Mouse (Mus musculus): ENCODE measurements around the gene Saa3. TPM values are rescaled to one million over a fixed set of nuclear protein-coding genes. Genes with fewer than 3 reads are reported as not detected.
"Not testable (repeated sequence)": the region's sequence is repeated elsewhere in the genome, so short reads cannot be mapped to it uniquely, and the experiment has no call there.

Saa3 gene
- total RNA-seq (2021) = not detected
- long read RNA-seq, experiment 1 = 0 reads
- long read RNA-seq, experiment 2 = 0 reads

DNA sequence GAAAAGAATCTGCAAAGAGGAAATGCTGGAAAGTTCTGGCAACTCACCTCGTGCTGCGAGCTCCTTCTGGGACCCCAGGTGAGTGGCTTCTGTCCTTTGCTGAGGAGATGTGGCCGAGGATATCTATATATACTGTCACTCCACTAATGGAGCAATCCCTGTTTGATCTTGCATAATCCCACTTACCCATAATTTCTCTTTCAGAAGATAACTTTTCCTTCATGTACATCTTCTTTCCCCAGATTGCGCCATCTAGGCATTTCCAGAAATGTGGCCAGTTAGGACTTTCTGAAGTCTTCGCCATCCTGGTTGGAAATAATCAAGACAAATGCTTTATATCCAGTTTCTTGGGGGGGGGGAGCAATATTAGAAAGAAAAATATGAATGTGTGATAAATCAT, at the start of gene Saa3:
Saa3 (minus strand) TSS at position 101 of the 400 bp plus-strand sequence.
- TF ChIP-seq CTCF (IDR thresholded peaks at IDR 0.05) = no peak
- H3K27ac ChIP-seq = no peak within 1 kb of the TSS
- no peak for DNase-seq (ENCODE audit: extremely low spot score in 1 of 2, low spot score in 2 of 2)
- intact Hi-C loops (cut with DNase I) = loop anchor here (2.0 kb wide), 1 partner anchor 55 kb away; no protein-coding TSS in a partner anchor
- no peak within 1 kb of the TSS for H3K4me3 ChIP-seq

GRCm38 (mm10) chr7:46764672-46765071, 49.2 kb upstream of the Saa3 start:
- Histone ChIP-seq H3K4me3 (no peak overlapping the region), H3K27ac (no peak overlapping the region)
- no peak for TF ChIP-seq CTCF (IDR thresholded peaks at IDR 0.05)
- DNase-seq (ENCODE audit: extremely low spot score in 1 of 2, low spot score in 2 of 2) = no peak
- intact Hi-C loops (cut with DNase I) = no loop called here

GRCm38 (mm10) chr7:46762601-46763000, 47.1 kb upstream of the Saa3 start:
- H3K27ac ChIP-seq = no peak overlapping the region
- no peak for TF ChIP-seq CTCF (IDR thresholded peaks at IDR 0.05)
- H3K4me3 ChIP-seq = no peak overlapping the region
- no peak for DNase-seq (ENCODE audit: extremely low spot score in 1 of 2, low spot score in 2 of 2)
- intact Hi-C loops (cut with DNase I) = no loop called here

GRCm38 (mm10) chr7:46761049-46761795, 45.7 kb upstream of the Saa3 start:
- intact Hi-C loops (cut with DNase I) = no loop called here
- no peak for TF ChIP-seq CTCF (IDR thresholded peaks at IDR 0.05)
- no peak for DNase-seq (ENCODE audit: extremely low spot score in 1 of 2, low spot score in 2 of 2)
- Histone ChIP-seq H3K4me3 (no peak overlapping the region), H3K27ac (no peak overlapping the region)

GRCm38 (mm10) chr7:46751490-46751889, 36.0 kb upstream of the Saa3 start, which contains the start of gene Saa2:
Gene Saa2, plus strand, starts transcription at chr7:46751790.
- intact Hi-C loops (cut with DNase I) = no loop called here
- Histone ChIP-seq H3K4me3 (no peak within 1 kb of the TSS), H3K27ac (no peak within 1 kb of the TSS)
- TF ChIP-seq CTCF (IDR thresholded peaks at IDR 0.05) = no peak
- DNase-seq (ENCODE audit: extremely low spot score in 1 of 2, low spot score in 2 of 2) = no peak

- H3K27ac ChIP-seq = no peak overlapping the region
- no peak overlapping the region for H3K4me3 ChIP-seq
- intact Hi-C loops (cut with DNase I) = loop anchor here (10.0 kb wide), 1 partner anchor 464 kb away; no protein-coding TSS in a partner anchor
- DNase-seq (ENCODE audit: extremely low spot score in 1 of 2, low spot score in 2 of 2) = no peak
- TF ChIP-seq CTCF (IDR thresholded peaks at IDR 0.05) = no peak
Measured at GRCm38 (mm10) chr7:46748459-46748858, 33.0 kb upstream of the Saa3 start.

DNA sequence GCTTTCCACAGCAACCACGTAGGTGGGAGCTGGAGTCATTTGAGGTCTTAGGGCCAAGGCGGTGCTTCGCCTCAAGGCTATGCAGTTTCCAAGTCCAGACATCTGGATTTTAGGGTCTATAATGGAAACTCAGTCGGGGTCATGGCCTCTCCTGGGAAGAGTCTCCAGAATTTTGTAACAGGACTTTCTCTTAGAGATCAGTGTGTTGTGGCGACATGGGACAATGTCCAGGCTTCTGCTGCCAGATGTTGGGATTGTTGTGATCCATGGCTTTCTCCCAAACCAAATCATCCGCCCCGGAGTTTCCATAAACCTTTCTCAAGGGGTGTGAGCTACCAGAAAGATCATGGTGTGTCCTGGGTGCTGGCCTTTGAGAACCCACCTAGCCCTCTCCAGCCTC, 30.9 kb upstream of the Saa3 start:
- Histone ChIP-seq H3K27ac (no peak overlapping the region), H3K4me3 (no peak overlapping the region)
- intact Hi-C loops (cut with DNase I) = loop anchor here (10.0 kb wide), 1 partner anchor 462 kb away; no protein-coding TSS in a partner anchor
- DNase-seq (ENCODE audit: extremely low spot score in 1 of 2, low spot score in 2 of 2) = no peak
- no peak for TF ChIP-seq CTCF (IDR thresholded peaks at IDR 0.05)

- intact Hi-C loops (cut with DNase I) = loop anchor here (1.0 to 10.0 kb wide), 2 partner anchors 12 to 461 kb away; no protein-coding TSS in a partner anchor
Measured at GRCm38 (mm10) chr7:46745816-46746215, 30.3 kb upstream of the Saa3 start.

DNA sequence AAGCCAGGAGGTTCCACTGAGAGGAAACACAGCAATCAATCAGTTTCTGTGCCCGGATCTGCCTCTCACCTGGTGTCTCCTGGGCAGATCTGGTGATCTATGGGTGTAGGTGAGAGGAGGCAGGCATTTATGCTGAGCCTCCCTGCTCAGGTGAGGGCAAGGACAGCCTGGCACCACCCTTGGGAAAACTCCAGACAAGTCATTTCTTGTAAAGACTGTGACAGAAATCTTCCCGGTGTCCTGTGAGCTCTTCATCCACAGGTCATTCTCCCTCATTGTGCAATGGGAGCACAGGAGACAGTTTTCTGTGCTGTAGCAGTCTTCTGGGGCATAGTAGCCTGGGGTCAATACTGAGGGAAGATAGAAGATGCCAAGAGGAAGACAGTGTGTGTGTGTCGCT, 27.4 kb upstream of the Saa3 start, which contains the start of gene Saa1:
Saa1 (minus strand) TSS at position 101 of the 400 bp plus-strand sequence.
- H3K27ac ChIP-seq; DNase-seq (ENCODE audit: extremely low spot score in 1 of 2, low spot score in 2 of 2); H3K4me3 ChIP-seq: not testable (repeated sequence)
- intact Hi-C loops (cut with DNase I) = loop anchor here (10.0 kb wide), 1 partner anchor 458 kb away; no protein-coding TSS in a partner anchor

More at GRCm38 (mm10) chr7:46745816-46746215, 30.3 kb upstream of the Saa3 start:
- no peak for DNase-seq (ENCODE audit: extremely low spot score in 1 of 2, low spot score in 2 of 2)
- no peak for TF ChIP-seq CTCF (IDR thresholded peaks at IDR 0.05)
- H3K4me3 ChIP-seq = no peak overlapping the region
- no peak overlapping the region for H3K27ac ChIP-seq

DNA sequence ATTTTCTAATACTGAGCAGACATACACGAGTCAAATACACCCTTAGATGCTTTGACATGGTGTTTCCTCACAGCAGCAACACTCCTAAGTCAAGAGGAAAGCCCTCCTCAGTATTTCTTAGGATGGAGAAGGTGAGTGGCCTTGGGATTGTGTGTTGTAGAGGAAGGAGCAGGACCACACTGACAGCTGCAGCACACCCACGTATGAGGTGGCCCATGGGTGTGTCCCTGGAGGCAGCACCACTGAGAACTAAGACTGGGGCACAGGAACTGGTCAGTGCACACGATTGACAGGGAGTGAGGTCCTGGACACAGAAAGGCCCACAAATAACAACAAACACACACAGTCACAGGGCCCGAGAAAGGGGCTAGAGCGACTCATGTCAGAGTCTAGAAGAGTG, 24.5 kb upstream of the Saa3 start:
- H3K4me3 ChIP-seq = not testable (repeated sequence)
- intact Hi-C loops (cut with DNase I) = loop anchor here (10.0 kb wide), 1 partner anchor 455 kb away; no protein-coding TSS in a partner anchor

DNA sequence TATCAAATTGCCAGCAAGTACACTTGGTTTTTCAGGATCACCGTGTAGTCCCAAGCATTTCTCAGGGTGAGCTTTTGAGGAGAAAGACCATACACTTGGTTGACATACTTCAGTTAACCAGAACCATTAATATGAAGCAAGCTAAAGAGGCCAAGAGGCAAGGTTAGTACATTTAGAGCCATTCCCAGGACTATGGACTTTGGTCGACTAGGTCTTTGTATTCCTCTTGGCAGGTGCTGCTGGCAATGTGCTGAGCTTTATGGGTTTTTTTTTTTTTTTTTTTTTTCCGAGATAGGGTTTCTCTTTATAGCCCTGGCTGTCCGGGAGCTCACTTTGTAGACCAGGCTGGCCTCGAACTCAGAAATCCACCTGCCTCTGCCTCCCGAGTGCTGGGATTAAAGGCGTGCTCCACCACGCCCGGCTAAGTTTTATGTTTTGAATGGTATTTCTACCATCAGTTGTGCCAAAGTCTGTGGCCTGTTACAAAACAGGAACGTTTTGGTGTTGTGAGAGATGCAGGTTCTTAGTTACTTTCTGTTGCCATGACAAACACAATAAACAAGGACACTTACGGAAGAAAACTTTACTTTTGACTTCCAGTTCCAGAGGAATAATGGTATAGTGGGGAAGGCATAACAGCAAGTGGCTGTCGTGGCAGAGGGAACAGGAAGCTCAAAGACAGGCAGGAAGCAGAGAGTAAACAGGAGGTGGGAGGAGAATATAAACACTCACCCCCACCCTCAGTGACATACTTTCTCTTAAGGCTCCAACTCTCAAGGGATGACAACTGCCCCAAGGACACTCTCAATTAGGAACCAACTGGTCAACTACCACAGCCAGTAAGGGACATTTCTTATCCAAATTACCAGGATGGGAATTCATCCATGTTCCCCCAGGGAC, 23.3 kb upstream of the Saa3 start:
- DNase-seq (ENCODE audit: extremely low spot score in 1 of 2, low spot score in 2 of 2) = no peak
- intact Hi-C loops (cut with DNase I) = no loop called here
- Histone ChIP-seq H3K4me3 (no peak overlapping the region), H3K27ac (no peak overlapping the region)
- no peak for TF ChIP-seq CTCF (IDR thresholded peaks at IDR 0.05)

More for the DNA sequence above, 24.5 kb upstream of the Saa3 start:
- not testable (repeated sequence) for H3K27ac ChIP-seq; DNase-seq (ENCODE audit: extremely low spot score in 1 of 2, low spot score in 2 of 2)

GRCm38 (mm10) chr7:46734983-46735382, 19.5 kb upstream of the Saa3 start:
- no peak for DNase-seq (ENCODE audit: extremely low spot score in 1 of 2, low spot score in 2 of 2)
- no peak overlapping the region for H3K4me3 ChIP-seq
- intact Hi-C loops (cut with DNase I) = loop anchor here (1.0 kb wide), 1 partner anchor 10 kb away; no protein-coding TSS in a partner anchor
- no peak for TF ChIP-seq CTCF (IDR thresholded peaks at IDR 0.05)
- H3K27ac ChIP-seq = no peak overlapping the region

Data from left cerebral cortex, adult 2 months (tissue).